Mouse (Mus musculus) effector memory CD4-positive, alpha-beta T cell, adult 7 months (primary cell): ENCODE measurements around the gene Dgat2l6. TPM values are rescaled to one million over a fixed set of nuclear protein-coding genes. Genes with fewer than 3 reads are reported as not detected.

ENCODE experiments used
- polyA plus RNA-seq: library from polyadenylated mRNA; unstranded; fragments of 100-300 nt; shearing (Covaris generic); gene quantifications from one replicate; pipeline ENCODE4 v1.2.1, GENCODE M21; 2017

Gene Dgat2l6
- 0.11 TPM for polyA plus RNA-seq

DNA sequence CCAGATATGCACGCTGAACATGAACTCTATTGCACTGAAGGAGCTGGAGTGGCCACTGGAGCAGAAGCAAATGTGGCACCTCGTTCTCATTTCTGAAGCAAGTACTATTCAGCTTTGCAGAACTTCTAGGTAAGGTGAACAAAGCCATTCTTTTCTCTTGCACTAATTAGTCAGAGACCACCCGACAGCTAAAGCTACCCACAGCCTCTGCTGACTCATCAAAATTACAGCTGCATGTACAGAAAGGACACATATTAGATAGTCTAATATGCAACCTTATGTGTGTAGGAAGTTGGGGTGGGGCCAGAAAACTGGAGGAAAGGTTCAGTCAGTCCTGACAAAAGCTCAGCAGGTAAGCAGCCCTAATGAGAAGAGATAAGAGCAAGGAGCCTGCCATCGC, at the start of gene Dgat2l6:
Gene Dgat2l6 (plus strand): TSS at position 368 of the 400 bp plus-strand sequence.

DNA sequence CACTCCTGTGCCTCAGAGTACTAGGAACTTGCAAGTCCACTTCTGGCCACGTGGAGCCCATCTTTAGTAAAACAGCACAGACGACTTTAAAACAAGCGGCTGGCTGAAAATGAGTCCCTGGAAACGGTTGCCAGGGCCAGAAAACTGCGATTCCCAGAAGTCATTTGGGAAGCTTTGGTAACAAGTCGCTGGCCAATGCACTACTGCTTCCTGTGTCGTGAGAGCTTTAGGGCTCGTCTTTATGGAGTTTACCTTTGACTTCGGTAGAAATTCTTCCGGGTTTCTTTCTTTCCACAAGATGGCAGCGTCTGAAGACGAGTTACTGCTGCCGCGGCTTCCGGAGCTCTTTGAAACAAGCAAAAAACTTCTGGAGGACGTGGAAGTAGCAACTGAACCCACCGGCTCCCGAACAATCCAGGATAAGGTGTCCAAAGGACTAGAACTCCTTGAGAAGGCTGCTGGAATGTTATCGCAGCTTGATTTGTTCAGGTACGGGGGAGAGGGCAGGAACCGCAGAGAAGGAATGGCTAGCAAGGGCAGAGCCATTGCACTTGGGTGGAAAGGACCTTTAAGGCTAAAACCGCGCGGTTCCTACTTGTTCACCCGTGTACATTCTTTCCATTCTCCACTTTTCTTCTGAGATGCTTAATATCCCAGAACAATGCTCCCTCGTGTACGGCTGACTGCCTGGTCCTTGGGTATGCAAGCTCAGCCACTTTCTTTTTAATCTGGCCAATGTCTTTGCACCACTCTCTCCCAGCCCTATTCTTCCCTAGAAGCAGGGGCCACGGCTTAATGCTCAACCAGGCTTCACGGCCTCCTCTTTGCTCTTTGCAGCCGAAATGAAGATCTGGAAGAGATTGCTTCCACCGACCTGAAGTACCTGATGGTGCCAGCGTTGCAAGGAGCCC, 30.3 kb upstream of the Dgat2l6 start, which contains the start of gene Igbp1:
Gene Igbp1 (plus strand): TSS at position 224 of the 911 bp plus-strand sequence.

DNA sequence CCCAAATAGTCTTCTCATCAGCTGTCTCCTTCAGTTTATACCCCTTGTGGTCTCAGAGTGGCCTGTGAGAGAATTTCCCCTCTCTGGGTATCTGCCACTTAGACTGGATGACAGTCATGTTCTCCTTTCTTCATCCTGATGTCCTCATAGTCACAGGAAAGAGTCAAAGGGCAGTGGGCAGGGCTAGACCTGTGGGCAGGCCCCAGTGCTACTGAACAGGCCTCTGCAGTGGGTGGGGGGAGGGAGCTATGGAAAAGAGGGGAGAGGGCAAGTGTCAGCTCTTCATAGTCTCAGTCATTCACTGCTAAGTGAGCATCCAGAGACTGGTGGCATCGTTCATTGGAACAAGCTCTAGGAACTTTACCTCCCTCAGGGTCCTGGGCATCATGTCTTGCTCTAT, 47.3 kb downstream of the Dgat2l6 start, which contains the start of gene Awat1:
Gene Awat1 (plus strand): TSS at position 301 of the 400 bp plus-strand sequence.

DNA sequence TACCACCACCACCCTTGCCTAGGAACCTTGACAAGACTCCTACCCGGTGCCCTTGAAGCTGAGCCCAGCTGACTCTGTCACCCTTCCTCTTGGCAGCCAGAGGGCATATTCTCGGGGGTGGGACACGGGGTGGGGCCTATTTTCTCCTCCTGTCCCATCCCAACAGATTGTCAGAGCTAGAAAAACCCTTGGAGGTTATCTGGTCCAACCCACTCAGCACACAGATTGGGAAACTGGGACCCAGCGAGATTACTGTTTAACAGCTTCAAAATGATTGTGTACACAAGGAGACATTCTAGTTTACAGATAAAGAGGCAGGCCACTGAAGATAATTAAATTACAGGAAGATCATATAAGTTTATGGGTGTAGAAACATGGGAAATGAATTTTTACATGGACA, 70.2 kb downstream of the Dgat2l6 start, which contains the start of gene P2ry4:
Gene P2ry4 (minus strand): TSS at position 79 of the 400 bp plus-strand sequence.

Other genes with a start within 250 kb of the Dgat2l6 start
- gene Otud6a, start 95.8 kb upstream of the Dgat2l6 start, polyA plus RNA-seq, result not detected
- not detected for gene Awat2, start 82.1 kb upstream of the Dgat2l6 start, polyA plus RNA-seq
- gene Igbp1, start 30.5 kb upstream of the Dgat2l6 start, polyA plus RNA-seq, result 23.6 TPM
- gene Awat1, start 47.4 kb downstream of the Dgat2l6 start, polyA plus RNA-seq, result not detected
- 0.11 TPM for gene P2ry4, start 70.0 kb downstream of the Dgat2l6 start, polyA plus RNA-seq
- gene Arr3, start 80.7 kb downstream of the Dgat2l6 start, polyA plus RNA-seq, result not detected
- gene Kif4, start 100.9 kb downstream of the Dgat2l6 start, polyA plus RNA-seq, result 0.93 TPM
- gene Pdzd11, start 101.7 kb downstream of the Dgat2l6 start, polyA plus RNA-seq, result 14.9 TPM
- gene Gdpd2, start 205.0 kb downstream of the Dgat2l6 start, polyA plus RNA-seq, result not detected
- gene Dlg3, start 242.9 kb downstream of the Dgat2l6 start, polyA plus RNA-seq, result 6.3 TPM